Mouse (Mus musculus) ovary, postnatal 10 days (tissue): ENCODE results near the gene Cdkl2.
A peak's percentile ranks its signal among the peaks of the same experiment; 100 is the strongest.

Experiments
- DNase-seq: peaks from one replicate; pipeline ENCODE4 v3.0.0; 2022; ENCODE audit warnings: low spot score

The Cdkl2 gene

DNA sequence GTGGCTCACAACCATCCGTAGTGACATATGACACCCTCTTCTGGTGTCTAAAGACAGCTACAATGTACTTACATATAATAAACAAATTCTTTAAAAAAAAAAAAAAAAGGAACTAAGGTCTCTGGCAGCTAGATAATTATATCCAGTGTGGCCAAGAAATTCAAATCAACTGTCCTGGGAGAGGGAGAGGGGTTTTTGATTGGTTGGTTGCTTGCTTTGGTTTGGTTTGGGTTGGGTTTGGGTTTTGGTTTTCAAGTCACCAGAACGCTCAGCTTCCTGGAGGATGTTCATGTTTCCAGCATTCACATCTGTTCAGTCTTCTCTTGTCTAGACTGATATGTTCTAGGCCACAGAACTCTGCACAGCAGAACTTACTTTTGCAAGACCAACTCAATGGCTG is 50.6 kb downstream of the Cdkl2 start:
- DNase-seq, result no peak

DNA sequence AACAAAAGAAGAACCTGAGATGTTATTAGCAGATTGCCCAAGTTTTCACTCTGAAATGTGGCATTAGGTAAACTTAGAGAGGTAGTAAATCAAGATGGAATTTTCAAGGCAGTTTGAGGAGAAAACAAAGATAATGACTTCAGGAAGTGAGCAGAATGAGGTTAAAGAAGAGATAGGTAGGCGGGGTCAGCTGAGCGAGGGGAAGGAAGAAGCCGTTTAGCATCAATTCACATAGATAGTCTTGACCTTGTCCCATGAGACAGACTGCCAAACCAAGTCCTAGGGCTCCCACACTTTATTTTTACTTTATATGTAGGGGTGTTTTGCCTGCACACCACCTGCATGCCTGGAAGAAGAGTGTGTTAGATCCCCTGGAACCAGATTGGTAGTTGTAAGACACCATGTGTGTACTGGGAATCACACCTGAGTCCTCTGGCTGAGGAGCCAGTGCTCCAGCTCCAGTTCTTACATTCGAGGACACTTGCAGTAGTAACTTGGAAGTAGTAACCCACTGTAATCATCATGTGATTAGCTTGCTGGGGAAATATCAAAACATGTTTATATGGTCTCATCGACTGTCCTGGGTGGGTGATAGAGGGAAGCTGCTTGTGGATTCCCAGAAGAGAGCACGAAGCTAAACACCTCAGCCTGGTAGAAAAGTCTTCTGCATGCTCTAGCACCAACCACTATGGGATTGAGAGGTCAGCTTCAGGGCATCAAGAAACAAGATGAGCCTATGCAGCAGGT is 52.3 kb downstream of the Cdkl2 start:
- no peak for DNase-seq

DNA sequence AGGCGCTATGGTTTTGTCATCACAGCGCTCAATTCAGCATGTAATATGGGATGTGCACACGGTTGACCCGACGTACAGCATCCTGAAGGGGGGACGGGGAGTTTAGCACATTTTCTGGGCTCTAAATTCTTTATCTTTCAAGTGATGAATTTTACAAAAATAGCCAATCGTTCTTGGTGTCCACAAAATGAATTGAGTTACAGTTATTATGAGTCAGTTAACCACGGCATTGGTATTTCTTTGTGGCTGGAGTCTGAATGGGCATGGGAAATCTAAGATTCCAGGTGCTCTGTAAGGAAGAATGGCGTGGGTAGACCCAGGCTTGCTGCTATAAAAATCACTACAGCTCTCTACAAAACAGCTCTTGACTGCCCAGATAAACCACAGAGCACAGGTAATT is 54.4 kb downstream of the Cdkl2 start:
- no peak for DNase-seq

DNA sequence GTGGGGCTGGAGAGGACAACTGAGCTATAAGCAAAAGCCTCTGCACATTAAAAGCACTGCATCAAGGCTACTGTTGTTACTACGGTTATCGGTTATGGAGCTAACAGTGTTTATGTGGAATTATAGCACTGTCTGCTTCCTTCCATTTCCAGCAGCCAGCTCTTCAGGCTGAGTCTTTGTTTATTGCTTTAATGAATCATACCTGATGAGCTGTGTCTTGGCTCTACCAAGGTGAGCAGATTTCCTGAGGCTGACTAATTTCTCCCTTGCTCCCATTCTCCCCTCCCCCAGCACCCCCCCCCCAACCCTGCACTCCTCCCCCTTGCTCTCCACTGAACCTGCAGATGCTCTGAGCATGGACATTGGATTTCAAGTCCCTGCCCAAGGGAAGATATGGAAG is 55.9 kb downstream of the Cdkl2 start:
- no peak for DNase-seq

DNA sequence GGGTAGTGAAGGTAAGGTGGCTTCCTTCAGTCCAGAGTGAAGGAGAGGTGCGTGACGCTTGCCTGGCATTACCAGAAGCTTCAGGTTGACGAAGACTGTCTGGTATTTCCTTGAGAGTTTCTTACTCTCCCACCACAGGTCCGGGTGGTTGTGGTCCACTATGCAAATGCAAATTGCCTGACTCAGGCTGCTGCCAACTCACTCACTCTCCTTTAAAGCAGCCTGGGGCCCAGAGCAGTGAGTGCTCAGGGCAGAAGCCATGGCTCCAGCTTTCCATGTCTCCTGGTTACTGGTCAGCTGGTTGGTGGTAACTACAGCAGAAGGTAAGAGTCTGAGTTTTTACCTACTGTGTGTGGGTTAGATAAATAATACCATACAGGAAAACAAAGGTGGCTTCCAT is 56.4 kb downstream of the Cdkl2 start, which contains the start of gene Odaph:
Gene Odaph, plus strand, starts transcription at position 240 of the 400 bp plus-strand sequence.
- no peak for DNase-seq

DNA sequence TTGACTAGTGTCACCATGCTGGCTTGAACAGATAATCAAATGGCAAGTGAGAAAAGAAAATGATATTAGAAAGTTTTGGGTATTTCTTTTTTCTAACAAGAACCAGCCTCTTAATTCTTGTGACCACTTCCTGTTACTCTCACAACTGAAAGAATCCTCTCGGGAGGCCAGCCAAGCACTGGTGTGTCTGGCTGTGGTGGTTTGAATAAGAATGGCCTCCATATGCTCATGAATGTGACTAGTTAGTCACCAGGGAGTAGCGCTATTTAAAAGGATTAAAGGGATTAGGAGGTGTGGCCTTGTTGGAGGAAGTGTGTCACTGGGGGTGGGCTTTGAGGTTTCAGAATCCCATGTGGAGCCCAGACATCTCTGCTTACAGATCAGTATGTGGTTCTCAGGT is 58.0 kb downstream of the Cdkl2 start:
- no peak for DNase-seq

DNA sequence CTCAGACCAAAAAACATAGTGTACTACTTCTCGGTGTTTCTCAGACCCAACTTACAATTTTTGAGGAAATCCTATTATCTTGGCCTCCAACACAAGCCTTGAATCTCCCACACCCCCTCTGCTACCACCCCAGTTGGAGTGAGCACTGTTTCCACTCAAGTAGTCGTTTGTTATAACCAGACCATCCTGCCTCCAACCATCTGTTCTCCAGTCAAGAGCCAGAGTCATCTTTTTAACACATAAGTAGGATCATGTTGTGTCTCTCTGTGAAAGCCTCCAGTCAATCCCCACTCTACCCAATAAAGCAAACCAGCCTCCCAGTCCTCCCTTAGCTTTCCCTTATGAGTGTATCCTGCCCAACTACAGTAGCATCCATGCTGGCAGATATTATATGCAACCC is 60.2 kb downstream of the Cdkl2 start:
- DNase-seq, result no peak

DNA sequence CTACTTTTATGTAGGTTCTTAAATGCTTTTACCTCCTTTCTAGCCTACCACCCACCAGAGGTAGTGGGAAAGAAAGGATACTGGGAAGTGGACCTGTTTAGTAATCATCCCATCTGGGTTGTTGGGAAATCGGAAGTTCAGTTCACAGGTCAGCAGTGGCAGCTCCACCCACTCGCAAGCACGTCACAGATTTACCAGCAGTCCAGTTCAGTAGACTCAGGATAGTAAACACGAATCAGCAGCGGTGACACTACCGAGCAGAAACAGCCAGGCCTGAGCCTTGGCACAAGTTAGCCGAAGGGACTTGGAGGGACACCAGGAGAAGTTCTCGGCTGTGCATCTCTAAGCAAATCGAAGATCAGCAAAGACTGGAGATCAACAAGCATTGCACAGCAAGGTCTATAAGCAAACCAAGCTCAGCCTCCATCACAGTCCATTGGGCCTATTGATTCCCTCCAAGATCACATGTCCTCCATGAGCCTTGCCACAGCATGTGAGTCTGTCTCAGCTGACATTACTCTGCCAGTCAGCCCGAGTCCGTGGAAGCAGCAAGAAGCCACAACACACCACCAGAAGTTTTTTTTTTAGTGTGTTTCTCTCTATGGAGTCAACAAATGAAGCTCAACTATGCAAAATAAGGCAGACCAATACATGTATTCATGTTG is 62.4 kb downstream of the Cdkl2 start:
- no peak for DNase-seq

DNA sequence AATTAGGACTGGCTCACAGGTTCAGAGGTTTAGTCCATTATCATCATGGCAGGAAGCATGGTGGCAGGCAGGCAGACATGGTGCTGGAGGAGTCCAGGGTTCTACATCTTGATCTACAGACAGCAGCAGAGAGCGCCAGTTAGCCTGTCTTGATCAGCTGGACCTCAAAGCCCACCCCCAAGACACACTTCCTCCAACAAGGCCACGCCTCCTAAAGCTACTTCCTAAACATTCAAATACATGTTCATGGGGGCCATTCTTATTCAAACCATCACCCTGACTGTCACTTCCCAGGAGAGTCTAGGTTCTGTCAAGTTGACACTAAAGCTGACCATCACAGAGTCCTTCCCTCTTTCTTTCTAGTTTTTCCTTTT is 66.3 kb downstream of the Cdkl2 start:
- no peak for DNase-seq

DNA sequence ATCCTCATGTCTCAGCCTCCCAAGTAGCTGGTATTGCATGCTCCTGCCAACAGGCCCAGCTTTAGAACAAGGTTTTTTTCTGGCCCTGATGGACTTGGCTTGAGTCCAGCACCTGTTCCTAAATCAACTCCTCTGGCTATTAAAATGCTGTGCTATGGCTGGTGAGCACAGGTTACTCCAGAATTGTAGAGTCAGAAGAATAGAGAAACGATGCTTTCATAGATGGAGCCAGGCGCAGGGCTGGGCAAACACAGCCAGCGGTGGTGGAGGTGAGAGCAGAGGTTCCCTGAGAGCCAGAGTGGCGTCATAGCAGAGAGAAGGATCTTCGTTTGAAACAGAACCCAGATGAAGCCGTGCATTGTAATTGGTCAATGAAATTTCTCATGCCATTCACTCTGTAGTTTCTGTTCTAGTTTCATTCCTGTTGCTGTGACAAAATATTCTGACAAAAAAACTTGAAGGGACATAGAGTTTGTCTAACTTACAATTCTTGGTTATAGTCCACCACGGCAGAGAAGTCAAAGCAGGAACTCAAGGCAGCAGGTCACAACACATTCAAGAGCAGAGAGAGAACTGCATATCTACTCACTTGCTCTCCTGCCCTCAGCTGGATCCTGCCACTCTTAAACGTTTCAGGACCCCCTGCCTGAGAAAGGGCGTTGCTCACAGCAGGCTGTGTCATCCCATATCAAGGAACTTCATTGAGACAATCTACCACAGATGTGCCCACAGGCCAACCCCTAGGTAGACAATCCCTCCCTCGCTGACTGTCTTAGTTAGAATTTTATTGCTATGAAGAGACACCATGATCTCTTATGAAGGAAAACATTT is 66.9 kb downstream of the Cdkl2 start:
- no peak for DNase-seq

DNA sequence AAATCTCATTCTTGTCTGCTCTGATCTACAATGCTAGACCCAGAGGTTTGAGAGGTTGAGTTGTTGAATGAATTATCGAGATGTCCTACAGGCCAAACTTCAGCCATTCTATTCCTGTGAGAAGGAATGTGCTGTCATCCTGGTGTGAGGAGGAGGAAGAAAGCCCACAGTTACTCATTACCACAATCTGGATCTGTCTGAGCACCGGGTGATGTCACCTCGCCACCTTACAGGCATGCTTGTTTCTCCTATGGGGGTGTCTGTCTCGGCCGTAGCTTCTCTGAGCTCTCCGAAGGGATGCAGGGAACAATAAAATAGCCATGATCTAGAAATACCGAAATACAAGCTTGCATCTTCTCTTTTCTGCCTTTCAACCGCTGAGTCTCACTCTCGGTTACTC is 67.9 kb downstream of the Cdkl2 start:
- no peak for DNase-seq

DNA sequence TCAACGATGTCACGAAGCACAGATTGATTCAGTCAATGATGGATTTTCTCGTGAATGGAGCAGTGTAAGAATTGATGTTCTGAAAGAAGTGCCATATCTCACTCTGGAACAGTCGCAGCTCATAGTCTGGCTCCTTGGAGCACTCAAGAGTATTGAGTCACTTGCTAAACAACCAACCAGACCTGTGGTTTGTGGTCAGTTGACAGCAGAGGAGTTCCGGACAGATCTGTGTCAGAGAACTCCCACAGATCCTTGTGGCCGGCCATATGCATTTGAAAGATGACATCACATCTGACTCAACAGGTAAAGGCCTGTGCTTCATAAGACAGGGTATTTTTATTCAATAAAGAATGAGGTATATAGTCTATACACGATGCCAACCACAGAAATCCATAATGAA is 69.7 kb downstream of the Cdkl2 start:
- no peak for DNase-seq

DNA sequence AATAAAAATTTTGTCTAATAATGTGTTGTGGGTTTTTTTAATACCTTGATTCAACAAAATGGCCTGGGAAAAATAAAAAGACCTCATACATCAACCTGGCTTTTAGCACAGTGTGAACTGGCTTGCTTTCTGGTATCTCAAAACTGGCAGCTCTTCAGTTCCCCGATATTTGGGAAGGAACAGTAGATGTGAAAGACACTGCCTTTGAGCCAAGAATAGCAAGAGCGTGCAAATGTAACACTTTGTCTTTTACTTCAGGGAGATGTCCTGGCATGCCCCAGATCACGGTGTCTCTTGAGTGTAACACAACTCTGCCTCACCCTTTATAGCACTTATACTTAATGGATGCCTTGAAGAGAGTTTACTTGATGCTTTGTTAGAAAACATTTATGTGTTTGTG is 71.6 kb downstream of the Cdkl2 start:
- no peak for DNase-seq

DNA sequence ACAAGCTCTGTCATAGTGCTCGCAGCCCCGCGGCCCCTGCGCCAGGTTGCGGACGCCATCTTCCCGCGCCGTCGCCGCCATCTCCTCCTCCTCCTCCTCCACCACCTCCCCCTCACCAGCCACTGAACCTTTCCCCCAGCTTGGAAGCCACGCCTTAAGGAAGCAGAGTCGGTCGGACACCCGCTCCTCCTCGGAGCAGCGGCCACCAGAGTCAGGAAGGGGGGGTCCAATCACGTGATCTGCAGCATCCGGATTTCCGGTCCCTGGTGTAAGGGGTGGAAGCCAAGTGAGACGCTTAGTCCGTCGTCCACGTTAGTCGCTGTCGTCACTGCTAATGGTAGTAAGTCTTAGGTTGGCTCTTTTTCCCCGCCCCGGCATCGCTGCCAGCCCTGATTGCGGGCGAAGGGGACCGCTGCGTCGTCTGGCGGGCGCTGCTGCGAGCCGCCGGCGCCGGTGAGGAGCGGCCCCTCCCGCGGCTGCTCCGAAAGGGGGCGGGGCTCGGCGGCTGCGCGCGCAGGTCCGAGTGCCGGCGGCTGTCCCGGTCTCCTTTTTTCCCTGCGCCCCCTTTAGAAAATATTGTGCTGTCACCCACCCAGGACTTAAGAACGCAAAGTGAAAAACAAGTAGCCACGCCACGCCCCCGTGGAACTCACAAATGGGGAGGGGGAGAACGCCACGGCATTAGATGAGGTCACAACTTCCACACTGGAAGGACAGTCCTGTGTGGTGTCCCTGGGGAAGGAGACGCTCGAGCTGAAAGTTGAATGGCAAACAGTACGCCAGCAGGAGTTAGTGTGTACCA is 80.8 kb downstream of the Cdkl2 start, which contains the start of gene Rchy1:
Gene Rchy1, minus strand, starts transcription at position 430 of the 802 bp plus-strand sequence.
- DNase-seq, result peak; percentile 84

DNA sequence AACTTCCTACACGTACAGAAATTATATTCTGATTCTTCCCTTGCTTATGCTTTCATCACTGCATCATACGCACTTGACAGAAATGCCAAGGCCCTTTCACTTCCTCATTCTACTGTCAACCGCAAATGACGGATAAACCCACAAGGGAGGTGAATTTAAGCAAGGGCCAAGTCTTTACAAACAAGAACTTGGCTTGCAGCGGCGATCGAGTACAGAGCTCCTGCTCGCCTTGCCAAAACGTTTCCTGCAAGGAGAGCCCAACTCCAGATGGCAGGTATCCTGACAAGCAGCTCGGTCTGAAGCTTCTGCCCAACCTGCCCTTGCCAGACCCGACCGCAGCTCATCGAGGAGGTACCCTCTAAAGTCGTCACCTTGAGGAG is 81.4 kb downstream of the Cdkl2 start:
- DNase-seq, result no peak

DNA sequence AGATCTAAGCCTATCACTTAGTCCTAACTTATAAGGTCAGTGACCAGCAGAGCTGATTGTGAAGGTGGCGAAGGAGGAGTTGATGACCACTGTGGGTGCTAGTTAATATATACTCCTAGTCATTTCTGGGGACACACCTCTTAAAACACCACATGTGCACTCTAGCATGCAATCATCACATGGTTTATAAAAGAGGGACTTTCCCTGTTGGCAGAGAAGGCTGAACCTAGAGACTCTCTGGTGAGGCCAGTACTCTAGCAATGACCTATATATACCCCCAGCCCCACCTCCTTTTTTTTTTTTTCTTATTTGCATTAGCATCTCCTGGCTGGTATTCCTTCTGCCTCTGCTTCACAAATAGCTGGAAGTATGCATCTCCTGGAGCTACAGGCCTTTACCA is 82.3 kb downstream of the Cdkl2 start:
- no peak for DNase-seq

DNA sequence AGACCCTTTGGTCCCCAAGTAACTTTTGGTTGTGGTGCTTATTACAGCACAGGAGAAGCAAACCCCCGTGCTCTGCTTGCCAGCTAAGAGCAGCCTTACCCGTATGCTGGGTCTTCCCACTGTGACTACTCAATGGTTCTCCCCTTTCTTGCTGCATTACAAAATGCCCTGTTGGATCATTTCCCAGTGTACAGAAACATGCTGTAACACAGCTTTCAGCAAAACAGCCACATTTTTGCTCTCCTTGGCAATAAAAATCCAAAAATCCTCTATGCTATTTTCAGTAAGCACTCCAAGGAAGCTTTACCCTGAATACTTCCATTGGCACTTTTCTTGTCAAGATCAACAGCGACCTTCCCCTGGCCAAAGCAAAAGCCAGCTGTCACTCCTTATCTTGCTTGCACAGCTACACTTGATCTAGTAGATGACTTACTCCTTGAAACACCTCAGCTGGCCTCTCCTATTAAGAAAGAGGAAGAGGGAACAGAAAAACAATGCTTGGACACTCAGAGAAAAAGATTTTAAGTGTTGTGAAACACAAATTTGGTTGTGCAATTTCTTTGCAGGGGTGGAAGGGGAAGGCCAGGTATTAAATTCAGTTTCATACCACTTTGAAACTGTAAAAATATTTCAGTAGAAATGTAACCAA is 83.0 kb downstream of the Cdkl2 start:
- DNase-seq, result no peak

DNA sequence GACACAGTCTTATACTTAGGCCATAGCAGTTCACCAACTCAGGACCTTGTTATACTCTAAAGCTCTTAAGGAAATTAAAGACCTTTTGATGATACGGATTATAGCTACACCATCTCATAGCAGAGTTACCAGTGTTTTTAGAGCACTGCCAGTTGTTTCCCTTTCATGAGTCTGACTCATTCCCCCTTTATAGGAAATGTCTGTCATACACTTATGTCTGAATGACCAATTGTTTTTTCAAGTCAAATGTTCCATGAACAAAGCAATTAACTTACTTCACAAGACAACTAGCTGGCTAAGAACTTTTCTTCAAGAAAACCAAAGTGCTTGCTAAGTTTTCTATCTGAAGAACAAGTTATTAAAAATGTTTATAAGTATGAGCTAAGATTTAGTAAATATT is 83.7 kb downstream of the Cdkl2 start:
- DNase-seq, result no peak

DNA sequence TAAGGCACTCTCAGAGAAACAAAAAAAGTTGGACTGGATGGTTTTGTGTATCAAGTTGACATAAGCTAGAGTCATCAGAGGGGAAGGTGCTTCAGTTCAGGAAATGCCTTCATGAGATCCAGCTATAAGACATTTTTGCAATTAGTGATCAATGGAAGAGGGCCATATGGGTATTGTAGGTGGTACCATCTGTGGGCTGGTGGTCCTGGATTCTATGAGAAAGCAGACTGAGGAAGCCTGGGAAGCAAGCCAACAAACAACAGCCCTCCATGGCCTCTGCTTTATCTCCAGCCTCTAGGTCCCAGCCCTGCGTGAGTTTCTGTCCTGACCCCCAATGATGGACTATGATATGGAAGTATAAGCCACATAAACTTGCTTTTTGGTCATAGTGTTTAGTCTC is 84.6 kb downstream of the Cdkl2 start:
- no peak for DNase-seq

DNA sequence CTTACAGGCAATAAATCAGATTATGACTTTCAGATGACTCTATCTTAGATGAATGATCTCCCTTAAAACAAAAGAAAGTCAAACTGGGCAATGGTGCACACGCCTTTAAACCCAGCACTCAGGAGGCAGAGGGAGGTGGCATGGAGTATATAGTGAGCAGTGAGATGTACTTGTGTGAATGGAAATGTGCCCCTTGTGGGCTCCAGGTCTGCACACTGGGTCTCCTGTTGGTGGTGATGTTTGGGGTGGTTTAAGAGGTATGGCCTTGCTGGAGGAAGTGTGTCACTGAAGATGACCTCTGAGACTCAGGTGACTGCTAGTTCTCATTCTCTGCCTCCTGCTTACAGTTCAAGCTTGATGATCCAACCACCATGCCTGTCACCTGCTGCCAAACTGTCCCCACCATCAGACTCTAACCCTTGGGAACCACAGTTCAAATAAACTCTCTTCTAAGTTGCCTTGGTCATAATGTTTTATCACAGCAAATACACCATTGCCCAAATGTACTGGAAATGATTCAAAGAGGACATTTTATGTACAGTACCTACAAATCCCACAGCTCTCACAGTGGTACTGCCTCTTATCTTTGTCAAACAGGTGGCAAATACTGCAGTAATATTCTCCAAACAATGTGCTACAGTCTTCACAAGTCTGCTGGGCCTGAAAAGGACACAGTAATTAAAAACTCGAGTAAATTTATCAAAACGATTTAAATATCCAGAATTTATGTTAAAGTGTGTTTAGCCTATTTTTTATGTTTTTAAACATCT is 86.5 kb downstream of the Cdkl2 start:
- no peak for DNase-seq
